Mouse (Mus musculus) cerebellum, adult 9-11 months (tissue): ENCODE results near the gene Lrrc23.

Experiments
- DNase-seq: peaks from one replicate; pipeline ENCODE4 v3.0.0; 2022

The Lrrc23 gene

DNA sequence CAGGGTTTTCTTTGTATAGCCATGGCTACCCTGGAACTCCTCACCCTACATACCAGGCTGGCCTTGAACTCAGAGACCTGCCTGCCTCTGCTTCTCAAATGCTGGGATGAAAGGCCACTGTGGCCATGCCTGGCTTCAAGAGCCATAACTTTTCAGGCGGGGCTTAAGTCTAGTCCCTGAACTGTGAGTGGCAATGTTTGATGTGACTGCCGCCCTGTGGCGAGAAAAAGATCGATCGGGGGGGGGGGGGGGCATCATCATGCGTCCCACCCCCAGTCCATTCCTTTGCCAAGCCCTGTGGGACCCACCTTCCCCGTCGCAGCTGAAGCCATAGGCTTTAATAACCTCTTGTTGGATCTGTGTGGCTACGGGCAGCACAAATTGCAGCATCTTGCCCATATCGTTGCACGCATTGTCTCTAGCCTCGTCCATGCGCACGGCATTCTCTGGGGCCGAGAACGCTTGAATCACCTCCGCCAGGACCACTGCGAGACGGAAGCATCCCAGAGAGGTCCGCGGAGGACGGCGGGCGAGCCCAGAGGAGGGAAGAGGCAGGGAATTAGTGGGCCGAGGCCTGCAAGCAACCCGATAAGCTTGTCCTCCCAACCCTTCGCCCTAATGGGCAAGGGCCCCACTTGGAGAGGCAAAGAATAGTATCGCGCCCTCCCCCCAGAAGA lies 39.2 kb downstream of the Lrrc23 start:
- peak; percentile 73 for DNase-seq

DNA sequence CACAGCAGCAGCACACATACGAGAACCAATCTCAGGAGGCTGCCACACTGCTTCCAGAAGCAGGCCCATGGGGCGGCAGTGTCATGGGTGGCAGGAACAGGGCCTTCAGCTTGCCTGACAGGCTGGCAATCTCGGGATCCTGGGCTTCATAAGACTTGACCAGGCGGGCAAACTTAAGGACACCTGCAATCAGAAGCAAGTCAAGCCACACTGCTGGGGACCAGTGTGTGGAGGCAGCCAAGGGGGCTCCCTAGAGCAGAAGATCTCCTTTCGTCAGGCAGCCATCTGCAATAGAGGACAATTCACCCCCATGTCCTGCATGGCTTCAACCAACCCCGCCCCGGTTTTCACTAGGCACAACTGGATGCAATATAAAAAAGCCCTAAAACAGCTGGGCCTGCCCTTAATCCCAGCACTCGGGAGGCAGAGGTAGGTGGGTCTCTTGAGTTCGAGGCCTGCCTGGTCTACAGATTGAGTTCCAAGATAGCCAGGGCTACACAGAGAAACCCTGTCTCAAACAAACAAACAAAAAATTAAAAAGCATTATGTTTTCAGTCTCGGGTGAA lies 40.2 kb downstream of the Lrrc23 start:
- DNase-seq: peak; percentile 53

DNA sequence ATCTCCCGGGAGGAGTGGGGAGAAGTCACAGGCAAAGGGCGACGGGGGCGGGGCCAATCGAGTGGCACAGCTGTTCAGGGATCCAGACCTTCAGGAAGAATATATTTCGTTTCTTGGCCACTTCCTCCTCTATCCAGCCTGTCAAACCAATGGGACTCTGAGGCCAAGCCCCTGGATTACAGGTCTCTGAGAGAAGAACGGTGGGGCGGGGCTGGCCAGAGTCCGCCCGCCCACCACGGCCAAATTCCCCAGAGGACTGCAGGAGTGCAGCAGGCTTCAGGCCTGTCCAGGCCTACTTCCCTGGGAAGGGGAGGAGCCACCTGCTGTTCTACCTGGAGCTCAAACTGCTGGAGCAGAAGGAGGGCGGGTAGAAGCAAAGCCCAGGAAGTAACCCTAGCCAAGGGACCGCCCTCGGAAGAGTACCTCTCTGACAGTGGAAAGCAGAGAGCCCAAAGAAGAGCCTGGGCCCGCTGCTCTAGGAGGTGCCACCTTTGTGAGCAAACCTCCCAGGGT lies 41.0 kb downstream of the Lrrc23 start, which contains the start of gene Ptpn6:
TSS of gene Ptpn6 (minus strand) at position 204 of the 513 bp plus-strand sequence.
- DNase-seq: peak; percentile 59

DNA sequence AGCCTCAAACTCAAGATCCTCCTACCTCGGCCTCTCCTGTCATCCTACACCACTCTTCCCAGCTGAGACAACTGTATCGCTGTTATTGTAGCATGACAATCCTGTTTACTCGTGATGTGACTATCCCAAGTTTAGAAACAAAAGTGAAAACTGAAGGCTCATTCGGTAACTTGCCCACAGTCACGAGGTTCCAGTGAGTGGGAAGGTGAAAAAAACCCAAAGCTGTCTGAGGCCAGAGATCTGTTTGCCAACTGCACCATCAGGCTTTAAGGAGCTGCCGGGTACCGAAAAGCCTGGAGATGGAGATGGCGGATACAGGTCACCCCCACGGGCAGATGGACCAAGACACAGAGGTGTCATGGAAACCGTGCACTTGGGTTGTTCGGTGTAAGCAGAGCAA lies 42.5 kb downstream of the Lrrc23 start:
- DNase-seq: no peak

DNA sequence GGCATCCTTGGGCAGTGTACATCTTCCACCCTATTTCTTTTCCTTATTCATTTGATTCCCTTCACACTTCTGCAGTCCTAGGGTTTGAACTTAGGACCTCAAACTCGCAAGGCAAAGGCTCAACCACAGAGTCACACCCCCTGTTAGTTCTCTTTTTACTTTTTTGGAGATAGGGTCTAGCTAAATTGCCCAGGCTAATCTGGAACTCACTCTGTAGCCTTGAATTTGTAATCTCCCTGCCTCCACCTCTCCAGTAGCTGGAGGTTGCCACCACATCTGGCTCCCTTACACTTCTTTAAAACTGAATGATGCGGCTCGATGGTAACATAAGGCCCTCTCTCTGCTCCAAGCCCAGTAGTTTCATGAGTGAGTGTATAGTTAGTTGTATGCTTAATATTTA lies 45.1 kb downstream of the Lrrc23 start:
- DNase-seq: no peak

DNA sequence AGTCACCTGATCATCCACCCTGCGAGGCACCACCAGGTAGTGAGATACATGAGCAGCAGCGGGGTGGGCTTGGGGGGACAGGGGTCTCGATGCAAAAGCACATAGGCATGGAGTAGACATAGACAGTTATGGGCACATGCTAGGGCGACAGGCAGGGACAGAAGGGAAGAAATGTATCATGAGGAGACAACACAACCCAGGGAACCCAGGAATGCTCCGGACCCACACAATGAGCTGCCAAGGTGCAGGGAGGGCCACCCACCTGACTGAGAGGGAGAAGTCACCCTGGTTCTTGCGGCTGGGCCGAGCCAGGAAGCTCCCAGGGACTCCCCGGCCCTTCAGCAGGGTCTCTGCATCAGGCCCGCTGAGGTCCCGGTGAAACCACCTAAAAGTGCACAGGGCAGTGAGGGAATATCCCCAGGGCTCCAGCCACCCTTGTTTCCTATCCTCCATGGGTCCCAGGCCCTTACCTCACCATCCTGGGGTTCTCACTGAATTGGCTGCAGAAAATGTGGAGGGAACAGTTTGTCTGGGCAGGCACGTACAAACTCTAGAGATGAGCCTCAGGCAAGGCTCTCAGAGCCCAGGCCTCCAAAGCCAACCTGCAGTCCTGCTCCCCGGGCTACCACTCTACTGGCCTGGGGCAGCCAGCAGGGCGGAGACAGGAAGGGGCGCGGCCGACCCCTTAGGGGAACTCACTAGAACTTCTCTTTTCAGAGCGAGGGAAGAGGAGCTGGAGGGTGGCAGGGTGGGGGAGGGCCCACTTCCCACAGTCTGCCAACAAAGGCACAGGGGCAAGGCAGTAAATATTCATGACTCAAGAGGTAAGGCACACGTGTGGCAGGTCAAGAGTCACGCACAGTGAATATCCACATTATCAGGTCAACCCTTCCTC lies 46.8 kb downstream of the Lrrc23 start:
- no peak for DNase-seq

DNA sequence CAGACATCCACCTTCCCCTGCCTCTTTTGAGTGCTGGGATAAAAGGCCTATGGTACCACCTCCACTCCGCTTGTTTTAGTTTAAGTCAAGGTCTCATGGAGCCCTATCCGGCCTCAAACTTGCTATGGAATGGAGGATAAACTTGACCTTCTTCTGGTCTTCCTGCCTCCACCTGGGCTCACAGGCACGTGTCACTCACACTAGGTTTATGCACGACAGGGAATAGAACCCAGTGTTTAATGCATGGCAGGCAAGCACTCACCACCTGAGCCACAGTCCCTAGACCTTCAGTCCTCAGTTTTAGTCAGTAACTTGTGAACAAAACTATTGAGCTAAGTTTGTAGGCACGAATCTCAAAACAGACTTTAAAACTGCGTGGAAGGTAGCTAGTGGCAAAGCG lies 48.5 kb downstream of the Lrrc23 start:
- no peak for DNase-seq

DNA sequence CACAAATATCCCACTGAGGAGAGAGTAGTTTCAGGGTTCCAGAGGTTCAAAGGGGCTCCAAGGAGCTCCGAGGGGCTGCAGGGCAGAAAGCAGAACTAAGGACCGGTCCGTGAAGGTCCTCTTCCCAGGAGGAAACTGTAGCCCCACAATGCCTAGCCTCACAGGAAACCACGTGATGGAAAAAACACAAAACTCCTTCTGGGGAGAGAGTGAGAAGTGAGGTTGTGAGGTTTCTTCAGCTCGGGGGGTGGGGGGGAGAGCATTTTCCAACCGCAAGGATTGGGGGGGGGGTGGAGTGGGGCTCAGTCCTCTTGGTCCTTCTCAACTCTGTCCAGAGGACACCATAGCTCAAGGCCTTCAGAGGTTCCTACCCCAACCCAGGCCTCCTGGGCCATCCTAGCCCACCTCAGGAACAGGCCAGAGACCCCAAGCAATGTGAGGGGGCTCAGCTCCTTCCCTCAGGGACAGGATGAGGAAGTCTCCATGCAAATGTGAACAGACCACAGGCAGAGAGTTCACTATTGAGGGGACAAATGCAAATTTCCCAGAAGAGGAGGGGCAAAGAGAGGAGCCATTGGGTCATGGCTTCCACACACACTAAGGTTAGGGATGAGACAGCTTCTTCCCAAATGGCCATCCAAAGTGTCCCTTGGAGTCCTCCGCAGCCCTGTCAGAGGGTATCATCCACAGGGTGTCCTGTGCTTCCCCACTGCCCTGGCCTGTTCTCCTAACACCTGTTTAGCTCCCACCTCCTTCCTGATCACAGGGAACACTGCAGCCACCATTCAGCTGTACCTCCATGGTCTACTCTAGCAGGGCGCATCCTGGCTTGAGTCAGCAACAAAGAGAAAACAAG lies 49.4 kb downstream of the Lrrc23 start:
- DNase-seq: no peak

DNA sequence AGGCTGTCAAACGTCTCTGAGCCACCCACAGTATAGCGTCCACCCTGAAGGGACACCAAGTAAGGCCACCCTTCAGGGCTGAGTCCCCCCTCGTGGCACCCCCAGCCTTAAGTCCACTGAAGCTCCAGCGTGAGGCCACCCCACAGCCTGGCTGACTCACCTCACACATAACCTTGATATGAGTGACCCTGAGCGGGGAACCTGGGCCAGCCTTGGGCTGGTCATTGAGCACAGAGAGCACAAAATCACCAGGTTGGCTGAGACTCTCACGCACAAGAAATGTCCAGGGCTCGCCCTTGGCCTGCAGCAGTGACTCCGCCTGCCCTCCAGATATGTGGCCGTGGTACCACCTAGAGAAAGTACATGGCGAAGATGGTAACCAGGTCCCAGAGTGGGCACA lies 50.9 kb downstream of the Lrrc23 start:
- no peak for DNase-seq

DNA sequence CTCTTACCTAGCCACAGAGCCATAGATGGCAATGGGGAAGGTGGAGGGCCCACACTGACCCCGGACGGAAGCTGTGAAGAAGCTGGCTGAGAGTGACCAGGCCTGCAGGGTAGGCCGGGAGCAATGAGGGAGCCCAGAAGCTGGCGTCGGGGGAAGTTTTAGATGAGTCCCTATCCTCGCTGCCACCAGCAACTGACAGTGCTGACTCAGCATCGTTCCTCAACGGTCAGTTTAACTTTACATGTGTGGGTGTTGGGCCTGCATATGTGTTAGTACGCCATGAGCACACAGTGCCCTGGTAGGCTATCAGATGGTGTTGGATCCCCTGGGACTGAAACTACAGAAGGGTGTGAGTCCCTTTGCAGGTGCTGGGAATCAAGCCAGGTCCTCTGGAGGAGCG lies 55.1 kb downstream of the Lrrc23 start:
- DNase-seq: no peak

DNA sequence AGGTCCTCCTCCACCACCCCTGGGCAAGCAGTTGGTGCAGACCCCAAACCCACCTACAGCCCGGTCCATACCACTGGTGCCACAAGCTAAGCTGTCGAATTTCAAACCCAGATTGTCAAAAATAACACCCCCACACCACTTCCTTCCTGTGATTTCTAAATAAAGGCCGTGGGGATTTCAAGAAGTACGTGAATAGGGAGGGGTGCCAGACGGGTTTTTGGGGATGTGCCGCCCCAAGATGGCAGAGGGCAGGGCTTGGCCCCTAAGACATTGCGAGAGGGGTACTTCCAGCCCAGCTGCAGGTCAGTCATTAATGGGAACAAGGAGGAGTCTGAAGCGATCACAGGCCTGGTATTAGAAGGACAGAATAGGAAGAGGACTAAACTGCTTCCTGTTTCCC lies 56.0 kb downstream of the Lrrc23 start:
- no peak for DNase-seq

DNA sequence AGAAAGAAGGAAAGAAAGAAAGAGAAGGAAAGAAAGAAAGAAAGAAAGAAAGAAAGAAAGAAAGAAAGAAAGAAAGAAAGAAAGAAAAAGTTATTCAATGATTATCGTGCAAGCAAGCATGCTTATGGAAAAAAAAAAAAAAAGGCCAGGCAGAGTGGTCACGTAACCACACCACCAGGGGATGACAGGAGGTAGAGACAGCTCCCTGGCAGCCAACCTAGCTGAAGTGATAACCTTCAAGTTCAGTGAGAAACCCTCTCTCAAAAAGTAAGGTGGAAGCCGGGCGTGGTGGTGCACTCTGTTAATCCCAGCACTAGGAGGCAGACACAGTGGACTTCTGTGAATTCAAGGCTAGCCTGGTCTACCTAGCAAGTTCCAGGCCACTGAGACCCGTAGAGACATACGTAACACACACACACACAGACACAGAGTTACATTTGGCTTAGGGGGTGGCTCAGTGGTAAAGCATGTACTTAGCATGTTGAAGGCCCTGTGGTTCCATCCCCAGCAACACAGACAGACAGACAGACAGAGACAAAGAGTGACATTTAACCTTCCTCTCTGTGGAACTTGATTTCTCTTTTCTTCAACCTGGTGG lies 56.6 kb downstream of the Lrrc23 start:
- DNase-seq: no peak

DNA sequence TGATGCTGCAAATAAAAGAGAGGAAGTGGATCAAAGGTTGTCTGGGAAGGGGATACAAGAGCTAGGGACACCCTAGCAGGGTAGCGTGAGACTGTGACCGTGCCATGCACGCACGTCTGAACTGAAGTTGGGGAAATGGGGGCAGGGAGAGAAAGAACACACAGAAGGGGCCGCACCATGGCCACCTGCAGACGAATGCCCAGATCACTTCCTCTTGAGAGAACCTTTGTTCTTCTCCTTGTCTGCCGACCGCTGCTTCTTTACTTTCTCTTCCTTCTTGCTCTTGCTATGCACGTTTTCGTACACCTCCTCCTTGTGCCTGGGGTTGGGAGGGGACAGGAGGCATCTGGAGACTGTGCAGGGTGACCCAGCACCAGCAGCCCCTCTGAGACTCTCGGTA lies 58.6 kb downstream of the Lrrc23 start:
- DNase-seq: no peak
